Mouse (Mus musculus) skeletal muscle tissue, adult 2 months (tissue): ENCODE data around the gene Faf1.

Source experiments
- DNase-seq: peaks from one replicate; pipeline ENCODE4 v3.0.0-alpha.2; 2012; ENCODE audit warnings: low read depth, low spot score

Faf1 gene

GRCm38 (mm10) chr4:109978858-109979340, 302.5 kb downstream of the Faf1 start:
- no peak for DNase-seq

DNA sequence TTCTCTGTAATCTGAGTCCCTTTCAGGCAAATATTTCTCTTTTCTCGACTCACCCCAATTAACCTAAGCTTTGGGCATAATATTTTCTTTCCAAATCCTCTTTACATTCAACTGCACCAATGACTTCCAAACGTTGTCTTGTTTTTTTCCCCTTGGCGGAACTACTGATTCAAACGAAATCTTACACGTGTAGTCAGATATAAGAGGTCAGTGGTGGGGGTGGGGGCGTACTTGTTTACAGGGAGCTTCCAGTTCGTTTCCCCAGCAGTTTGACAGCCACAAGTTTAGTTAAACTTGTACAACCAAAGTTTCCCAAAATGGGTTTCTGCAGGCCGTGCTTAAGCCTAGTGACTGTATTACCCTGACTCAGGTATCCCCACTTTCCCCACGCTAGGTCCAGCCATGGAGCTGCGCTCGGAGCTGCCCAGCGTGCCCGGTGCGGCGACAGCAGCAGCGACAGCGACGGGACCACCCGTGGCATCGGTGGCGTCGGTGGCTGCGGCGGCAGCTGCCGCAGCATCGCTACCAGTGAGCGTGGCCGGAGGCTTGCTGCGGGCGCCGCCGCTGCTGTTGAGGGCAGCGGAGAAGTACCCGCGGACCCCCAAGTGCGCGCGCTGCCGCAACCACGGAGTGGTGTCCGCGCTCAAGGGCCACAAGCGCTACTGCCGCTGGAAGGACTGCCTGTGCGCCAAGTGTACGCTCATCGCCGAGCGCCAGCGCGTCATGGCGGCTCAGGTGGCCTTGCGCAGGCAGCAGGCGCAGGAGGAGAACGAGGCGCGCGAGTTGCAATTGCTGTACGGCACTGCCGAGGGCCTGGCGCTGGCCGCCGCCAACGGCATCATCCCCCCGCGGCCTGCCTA, 303.3 kb downstream of the Faf1 start:
- DNase-seq, result no peak

GRCm38 (mm10) chr4:109980321-109981082, 304.1 kb downstream of the Faf1 start:
- DNase-seq, result no peak

- DNase-seq, result no peak
These were observed 304.9 kb downstream of the Faf1 start for GRCm38 (mm10) chr4:109981083-109981870.

- DNase-seq, result no peak
These were observed 305.7 kb downstream of the Faf1 start for GRCm38 (mm10) chr4:109981871-109982680.

GRCm38 (mm10) chr4:109982681-109983265, 306.4 kb downstream of the Faf1 start:
- DNase-seq, result no peak

DNA sequence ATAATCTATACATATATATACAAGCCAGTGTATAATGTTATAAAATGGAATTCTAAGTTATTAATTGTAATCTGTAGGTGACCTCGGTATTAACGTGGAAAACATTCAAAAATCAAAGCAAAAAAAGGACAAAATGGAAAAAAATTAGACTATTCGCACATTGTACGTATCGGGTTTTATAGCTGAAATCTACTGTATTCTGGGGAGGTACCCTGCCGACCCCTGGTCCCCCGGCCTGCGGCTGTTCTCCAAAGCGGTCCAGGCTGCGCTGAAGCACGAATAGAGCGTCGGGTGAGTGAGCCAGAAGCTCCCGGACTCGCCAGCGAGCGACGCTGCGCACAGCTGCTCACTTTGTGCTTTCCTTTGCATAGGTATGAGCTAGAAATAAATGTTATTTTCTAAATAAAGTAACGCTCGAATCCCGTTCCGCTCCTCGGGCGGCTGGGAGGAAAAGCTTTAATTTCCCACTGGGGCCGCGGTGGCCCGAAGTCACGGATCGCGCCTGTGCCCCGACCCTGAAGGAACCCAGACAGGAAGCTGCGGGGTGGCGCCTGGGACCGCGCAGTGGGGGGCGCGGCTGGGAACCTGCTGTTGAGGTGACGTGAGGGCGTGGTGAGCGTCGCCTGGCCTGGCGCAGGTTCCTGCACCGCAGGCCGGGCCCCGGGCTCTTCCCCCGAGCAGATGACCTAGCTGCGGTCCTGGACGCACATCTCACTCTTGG, 307.1 kb downstream of the Faf1 start:
- DNase-seq, result no peak

GRCm38 (mm10) chr4:109984011-109984411, 307.6 kb downstream of the Faf1 start:
- no peak for DNase-seq

DNA sequence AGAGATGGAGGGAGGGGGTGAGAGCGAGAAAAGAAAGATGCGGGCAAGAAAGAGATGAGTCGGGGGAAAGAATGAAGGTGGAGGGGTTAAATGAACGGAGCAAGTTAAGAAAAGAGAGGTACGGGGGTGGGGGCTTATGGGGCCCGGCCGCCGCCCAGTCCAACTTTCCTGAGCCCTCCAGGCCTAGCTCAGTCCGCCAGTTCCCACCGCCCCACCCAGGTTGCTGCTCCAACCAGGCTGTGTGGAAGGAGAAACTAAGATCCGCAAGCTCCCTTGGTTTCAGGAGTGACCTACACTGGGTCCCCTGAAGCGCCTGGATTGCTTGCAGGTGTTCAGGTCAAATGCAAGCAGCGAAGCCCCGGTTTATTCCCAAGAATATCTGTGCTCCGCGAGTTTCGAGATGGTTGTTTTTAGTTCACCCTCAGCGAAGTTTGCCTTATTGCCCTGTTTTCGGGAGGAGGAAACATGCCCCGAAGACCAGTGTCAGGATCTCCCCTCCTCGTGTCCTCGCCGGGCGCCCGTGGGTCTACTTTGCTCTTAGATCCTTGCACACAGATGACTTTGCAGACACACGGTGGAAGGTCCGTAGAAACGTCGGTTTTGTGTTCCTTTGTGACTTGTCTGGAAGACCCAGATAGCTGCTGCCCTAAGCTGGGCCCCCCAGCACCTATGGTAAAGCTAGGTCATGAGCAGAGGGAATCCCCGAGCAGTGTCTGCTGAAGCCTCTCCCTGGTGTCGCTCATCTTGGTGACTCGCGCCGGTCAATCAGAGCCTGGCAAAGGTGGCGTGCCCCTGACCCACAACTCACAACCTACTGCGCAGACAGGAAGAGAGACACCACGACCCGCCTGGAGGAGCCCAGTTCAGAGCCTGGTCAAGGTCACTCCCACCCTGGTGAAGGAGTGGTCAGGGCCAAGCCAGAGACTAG, 308.4 kb downstream of the Faf1 start:
- DNase-seq, result no peak

GRCm38 (mm10) chr4:109985424-109986172, 309.2 kb downstream of the Faf1 start:
- no peak for DNase-seq

GRCm38 (mm10) chr4:109986301-109986700, 309.9 kb downstream of the Faf1 start:
- no peak for DNase-seq

GRCm38 (mm10) chr4:109986748-109987355, 310.5 kb downstream of the Faf1 start:
- no peak for DNase-seq

- DNase-seq, result no peak
These were observed 311.4 kb downstream of the Faf1 start for GRCm38 (mm10) chr4:109987560-109988362.

DNA sequence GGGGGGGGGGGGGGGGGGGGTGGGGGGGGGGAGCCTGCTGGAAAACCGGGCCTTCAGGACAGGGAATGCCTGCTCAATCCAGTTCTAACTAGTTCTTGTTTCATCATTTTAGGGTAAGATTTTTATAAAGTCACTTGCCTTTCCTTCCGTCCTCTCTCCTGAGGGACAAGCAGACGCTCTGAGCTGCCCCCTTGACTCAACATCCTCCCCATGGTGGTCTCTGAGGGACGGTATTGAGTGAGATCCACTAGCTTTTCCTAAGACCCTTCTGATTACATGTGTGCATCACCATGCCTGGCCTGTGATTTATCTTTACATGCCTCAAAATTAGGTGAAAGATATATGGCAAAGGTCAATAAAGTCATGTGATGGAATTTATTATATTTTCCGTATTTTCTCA, 312.0 kb downstream of the Faf1 start:
- no peak for DNase-seq

DNA sequence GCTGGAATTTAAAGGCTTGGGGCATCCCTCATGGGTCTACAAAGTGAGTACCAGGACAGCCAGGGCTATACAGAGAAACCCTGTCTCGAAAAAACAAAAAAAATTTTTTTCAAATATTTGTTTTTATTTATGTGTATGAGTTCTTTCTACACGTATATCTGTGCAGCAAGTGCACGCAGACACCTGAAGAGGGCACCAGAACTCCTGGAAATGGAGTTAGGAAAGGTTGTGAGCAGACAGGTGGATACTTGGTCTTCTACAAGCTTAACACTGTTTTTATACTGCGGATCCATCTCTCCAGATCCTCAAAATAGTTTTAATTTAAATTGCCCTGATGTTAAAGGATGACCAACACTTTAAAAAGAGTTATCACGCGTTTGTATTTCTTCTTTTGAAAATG, 312.8 kb downstream of the Faf1 start:
- no peak for DNase-seq

GRCm38 (mm10) chr4:110006044-110006443, 329.7 kb downstream of the Faf1 start:
- no peak for DNase-seq
